Mouse (Mus musculus) c-Kit-negative CD71-positive TER-119-positive erythroid progenitor cells, embryonic 14.5 days (primary cell): ENCODE data around the gene Fkbp14.

Source experiments
- DNase-seq: peaks from one replicate; pipeline ENCODE4 v3.0.0-alpha.2; 2013; ENCODE audit warnings: low read depth, low spot score

Fkbp14 gene

GRCm38 (mm10) chr6:54548314-54549019 lies 48.6 kb downstream of the Fkbp14 start:
- no peak for DNase-seq

- no peak for DNase-seq
Measured at GRCm38 (mm10) chr6:54543646-54544045, 53.5 kb downstream of the Fkbp14 start.

GRCm38 (mm10) chr6:54542836-54543235 lies 54.3 kb downstream of the Fkbp14 start:
- DNase-seq = no peak

GRCm38 (mm10) chr6:54540252-54540887 lies 56.7 kb downstream of the Fkbp14 start:
- DNase-seq = no peak

GRCm38 (mm10) chr6:54539396-54539795 lies 57.7 kb downstream of the Fkbp14 start:
- DNase-seq = no peak

GRCm38 (mm10) chr6:54538773-54539173 lies 58.3 kb downstream of the Fkbp14 start:
- DNase-seq = no peak

GRCm38 (mm10) chr6:54537053-54537452 lies 60.1 kb downstream of the Fkbp14 start:
- DNase-seq = no peak

- no peak for DNase-seq
Measured at GRCm38 (mm10) chr6:54535485-54535884, 61.6 kb downstream of the Fkbp14 start.

GRCm38 (mm10) chr6:54531048-54531481 lies 66.0 kb downstream of the Fkbp14 start:
- DNase-seq = no peak

- no peak for DNase-seq
Measured at GRCm38 (mm10) chr6:54530182-54530581, 66.9 kb downstream of the Fkbp14 start.

- DNase-seq = no peak
Measured at GRCm38 (mm10) chr6:54528666-54529065, 68.4 kb downstream of the Fkbp14 start.
